In the genomic region with DNA sequence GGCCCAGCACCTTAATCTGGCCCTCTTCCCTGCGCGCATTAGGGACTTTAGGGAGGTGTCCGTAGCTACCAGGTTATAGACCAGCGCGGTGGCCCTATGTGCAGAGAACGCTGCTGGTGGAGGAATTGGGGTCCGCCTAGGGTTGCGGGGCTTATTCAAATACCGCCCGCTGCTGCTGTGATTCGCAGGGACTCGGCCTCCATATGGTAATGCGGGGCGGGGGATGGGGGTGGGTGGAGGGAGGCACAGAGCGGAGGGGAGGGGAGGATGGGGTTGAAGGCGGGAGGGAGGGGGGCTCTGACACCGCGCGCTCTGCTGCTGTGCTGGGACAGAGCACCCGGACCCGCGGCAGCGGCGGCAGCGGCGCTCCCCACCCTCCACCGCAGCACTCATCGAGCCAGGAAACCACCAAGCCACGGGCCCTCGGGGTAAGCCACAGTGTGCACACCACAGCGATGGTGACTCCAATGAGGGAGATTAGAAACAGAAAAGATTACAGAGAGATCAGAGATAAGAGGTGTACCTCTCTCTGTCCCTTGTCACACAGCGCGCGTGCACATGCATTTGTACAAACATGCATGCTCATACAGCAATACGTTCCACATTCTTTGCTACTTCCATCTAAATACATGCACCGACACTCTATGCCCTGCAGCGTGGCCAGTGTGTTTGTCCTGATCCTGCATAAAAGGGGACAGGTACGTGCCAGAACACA, we compare ENCODE assay signal across 8 mouse cellular contexts.
DNase-seq lines count a peak whose midpoint lies in the region; ATAC-seq and TF ChIP-seq lines count a peak whose summit lies in the region.

No protein-coding gene starts in this region.

- H3K36me3 ChIP-seq in embryonic facial prominence, embryonic 13.5 days: no peaks in the 10 kb centered on the region

- DNase-seq in cerebellum, adult 11 months: peak; percentile 57
- peak; percentile 71 for DNase-seq in ES-CJ7 (ENCODE audit: low read depth, low spot score)
- DNase-seq in layer of hippocampus, postnatal 10 days (ENCODE audit: low spot score in 2 of 2): peak; percentile 66 to 77
- no peak for DNase-seq in kidney, postnatal 36 days

- peaks cover 14% of the 10 kb centered on the region; the same call in 1 of the 2 replicates for H3K4me1 ChIP-seq in embryonic facial prominence, embryonic 13.5 days
- H3K4me1 ChIP-seq in olfactory bulb, adult 2 months (ENCODE audit: control insufficient read depth, insufficient read depth, low read length): no peaks in the 10 kb centered on the region

- H3K4me2 ChIP-seq in embryonic facial prominence, embryonic 13.5 days: peak overlapping the region; percentile 38

- TF ChIP-seq POLR2A in olfactory bulb, adult 2 months (IDR thresholded peaks at IDR 0.05; ENCODE audit: insufficient read depth, low read depth, low read length): 0 out of 2 replicates have a peak, but pooled peaks have one; percentile 20

- no peak for TF ChIP-seq CTCF in olfactory bulb, adult 2 months (IDR thresholded peaks at IDR 0.05; ENCODE audit: insufficient read depth, low read depth, low read length)

- no peak overlapping the region; the same call in 1 of the 2 replicates for H3K9ac ChIP-seq in embryonic facial prominence, embryonic 13.5 days

- H3K27me3 ChIP-seq in embryonic facial prominence, embryonic 13.5 days: peaks cover 94% of the 10 kb centered on the region

- ATAC-seq in cerebellum, adult (ENCODE audit: insufficient number of reproducible peaks, low FRiP score, low TSS enrichment): no peak
- ATAC-seq in embryonic facial prominence, embryonic 13.5 days (ENCODE audit: insufficient number of reproducible peaks, insufficient read depth, low FRiP score, low TSS enrichment, low read depth): no peak
- no peak for ATAC-seq in megakaryocyte-erythroid progenitor cell, adult 5-6 weeks (replicated peaks; ENCODE audit: low FRiP score, low TSS enrichment, poor library complexity, severe bottlenecking)

- WGBS in embryonic facial prominence, embryonic 13.5 days: under 1% methylated on average over 37 of the region's 38 CpGs
- 1% methylated on average over 37 of the region's 38 CpGs for WGBS in olfactory bulb, adult 2 months

- peak overlapping the region; percentile 23 for H3K4me3 ChIP-seq in embryonic facial prominence, embryonic 13.5 days
- H3K4me3 ChIP-seq in olfactory bulb, adult 2 months (ENCODE audit: insufficient read depth, low read depth, low read length): peak overlapping the region; percentile 72

- H3K9me3 ChIP-seq in embryonic facial prominence, embryonic 13.5 days: no peaks in the 10 kb centered on the region

- H3K27ac ChIP-seq in embryonic facial prominence, embryonic 13.5 days: no peak overlapping the region
- H3K27ac ChIP-seq in olfactory bulb, adult 2 months (ENCODE audit: insufficient read depth, low read depth, low read length): peak overlapping the region; percentile 98

Comparison
In these comparisons a context has a peak if more than half of its experiments do, and no peak if none do; other contexts are left out.
1. DNase-seq: peak in cerebellum, adult 11 months (single experiment), ES-CJ7 (single experiment) and layer of hippocampus, postnatal 10 days (2 of 2); none in kidney, postnatal 36 days (0 of 2).